Mouse (Mus musculus) 3134 (cell line): ENCODE results near the gene Krt18.
A peak's percentile ranks its signal among the peaks of the same experiment; 100 is the strongest.
"Not testable (repeated sequence)": the region's sequence is repeated elsewhere in the genome, so short reads cannot be mapped to it uniquely, and the experiment has no call there.

ENCODE experiments used
- DNase-seq: peaks from one replicate; pipeline ENCODE4 v3.0.0-alpha.2; 2011; ENCODE audit warnings: low spot score; ENCODE audit not compliant: insufficient read length; ENCODE audit errors: extremely low read depth

The Krt18 gene

GRCm38 (mm10) chr15:102028040-102028439 lies at the start of gene Krt18:
Krt18 (plus strand) TSS chr15:102028180.
- no peak for DNase-seq

- DNase-seq, result peak; percentile 63
Measured at GRCm38 (mm10) chr15:101980849-101981248, 47.1 kb upstream of the Krt18 start.

GRCm38 (mm10) chr15:101983315-101983948 lies 44.5 kb upstream of the Krt18 start:
- no peak for DNase-seq

GRCm38 (mm10) chr15:101983949-101984601 lies 43.9 kb upstream of the Krt18 start:
- DNase-seq, result peak; percentile 87

GRCm38 (mm10) chr15:101984746-101985145 lies 43.2 kb upstream of the Krt18 start:
- DNase-seq, result no peak

- peak; percentile 64 for DNase-seq
Measured at GRCm38 (mm10) chr15:101988119-101988518, 39.9 kb upstream of the Krt18 start.

DNA sequence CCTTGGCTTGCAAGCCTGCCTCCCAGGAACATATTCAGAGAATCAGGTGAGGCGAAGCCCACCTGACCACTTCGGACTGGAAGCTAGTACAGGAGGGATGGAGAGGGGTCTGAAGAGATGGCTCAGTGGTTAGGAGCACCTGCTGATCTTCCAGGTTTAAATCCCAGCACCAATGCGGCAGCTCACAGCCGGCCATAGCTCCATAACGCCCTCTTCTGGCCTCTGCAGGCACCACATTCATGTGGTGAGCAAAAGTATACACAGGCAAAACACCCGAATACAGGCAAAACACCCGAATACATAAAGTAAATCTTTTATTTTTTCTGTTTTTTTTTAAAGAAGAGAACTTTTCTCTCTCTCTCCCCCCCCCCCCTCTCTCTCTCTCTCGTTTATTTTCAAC lies 39.3 kb upstream of the Krt18 start:
- no peak for DNase-seq

DNA sequence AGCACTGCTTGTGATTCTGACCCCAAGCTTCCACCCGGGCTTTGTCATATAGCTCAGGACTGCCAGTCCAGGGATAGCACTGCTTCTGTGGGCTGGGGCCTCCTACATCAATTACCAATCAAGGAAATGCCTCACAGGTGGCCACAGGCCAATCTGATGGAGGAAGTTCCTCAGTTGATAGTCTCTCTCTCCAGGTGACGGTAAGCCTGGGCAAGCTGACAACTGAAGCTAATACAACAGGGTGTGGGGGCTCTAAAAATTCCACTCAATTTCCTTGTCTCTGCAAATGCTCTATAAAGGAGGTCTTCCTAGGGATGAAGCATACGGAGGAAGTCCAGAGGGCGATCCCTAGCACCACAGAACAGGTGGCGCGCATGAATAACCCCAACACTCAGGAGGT lies 37.0 kb upstream of the Krt18 start:
- no peak for DNase-seq

DNA sequence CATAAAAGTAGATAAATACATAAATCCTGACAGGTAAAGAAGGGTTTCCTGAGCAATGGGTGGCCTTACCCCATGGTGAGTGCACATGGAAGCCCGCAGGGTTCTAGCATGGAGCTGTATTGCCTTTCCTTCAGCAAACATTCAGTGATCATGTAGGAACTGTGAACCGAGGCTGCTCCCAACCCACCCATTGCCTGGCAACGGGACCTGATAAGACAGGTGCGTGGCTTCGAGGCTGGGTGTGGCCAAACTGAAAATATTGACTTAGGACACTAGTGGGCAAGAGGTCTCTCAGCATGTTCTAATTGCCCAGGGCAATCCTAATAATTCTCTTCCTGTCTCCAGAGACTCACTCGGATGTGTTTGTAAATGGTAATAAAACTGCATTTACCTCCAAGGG lies 33.6 kb upstream of the Krt18 start:
- no peak for DNase-seq

- DNase-seq, result no peak
Measured at GRCm38 (mm10) chr15:101995484-101996236, 32.3 kb upstream of the Krt18 start.

DNA sequence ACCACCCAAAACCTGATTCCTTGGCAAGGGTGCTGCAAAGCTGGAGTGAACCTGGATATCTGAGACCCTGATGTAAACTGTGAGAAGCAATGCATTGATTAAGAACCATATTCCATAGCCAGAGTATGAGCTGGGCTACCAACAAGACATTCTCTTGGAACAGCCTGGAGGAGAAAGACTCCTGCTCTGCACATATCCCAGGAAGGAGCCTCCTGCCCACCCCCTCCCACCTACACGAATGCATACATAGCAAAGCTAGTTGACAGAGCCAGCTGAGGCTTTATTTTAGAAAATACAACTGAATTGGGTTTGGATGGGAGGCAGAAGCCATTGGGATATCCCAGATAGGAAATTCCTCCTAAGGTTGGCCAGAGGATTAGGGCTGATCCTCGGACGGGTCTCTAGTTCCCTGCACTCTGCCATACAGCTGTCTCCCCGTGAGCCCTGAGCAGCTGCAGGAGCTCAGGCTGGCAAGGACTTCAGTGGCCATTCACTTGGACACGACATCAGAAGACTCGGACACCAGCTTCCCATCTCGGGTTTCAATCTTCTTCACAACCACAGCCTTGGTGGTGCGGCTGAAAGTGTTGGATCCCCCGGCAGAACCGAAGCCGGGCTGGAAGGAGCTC lies 31.4 kb upstream of the Krt18 start:
- not testable (repeated sequence) for DNase-seq

GRCm38 (mm10) chr15:101999156-101999555 lies 28.8 kb upstream of the Krt18 start:
- no peak for DNase-seq

DNA sequence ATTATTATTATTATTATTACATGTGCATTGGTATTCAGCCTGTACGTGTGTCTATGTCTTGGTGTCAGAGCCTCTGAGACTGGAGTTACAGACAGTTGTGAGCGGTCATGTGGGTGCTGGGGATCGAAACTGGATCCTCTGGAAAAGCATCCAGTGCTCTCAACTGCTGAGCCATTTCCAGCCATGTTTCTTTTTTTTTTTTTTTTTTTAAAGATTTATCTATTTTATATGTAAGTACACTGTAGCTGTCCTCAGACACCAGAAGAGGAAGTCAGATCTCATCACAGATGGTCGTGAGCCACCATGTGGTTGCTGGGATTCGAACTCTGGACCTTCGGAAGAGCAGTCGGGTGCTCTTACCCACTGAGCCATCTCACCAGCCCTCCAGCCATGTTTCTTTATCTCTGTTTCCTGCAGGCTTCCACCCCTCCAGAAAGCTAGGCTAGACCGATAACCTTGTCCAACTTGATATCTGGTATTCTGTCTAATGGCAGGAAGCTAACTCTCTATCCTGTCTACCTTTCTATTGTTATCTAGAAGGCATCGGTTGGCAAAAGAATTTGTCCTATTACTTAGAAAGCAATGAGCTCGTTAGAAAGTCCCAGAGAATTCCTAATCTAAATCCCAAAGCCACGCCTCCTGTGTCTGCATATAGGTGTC lies 28.2 kb upstream of the Krt18 start:
- DNase-seq, result no peak

GRCm38 (mm10) chr15:102002646-102003488 lies 25.1 kb upstream of the Krt18 start:
- no peak for DNase-seq

- no peak for DNase-seq
Measured at GRCm38 (mm10) chr15:102003516-102003915, 24.5 kb upstream of the Krt18 start.

DNA sequence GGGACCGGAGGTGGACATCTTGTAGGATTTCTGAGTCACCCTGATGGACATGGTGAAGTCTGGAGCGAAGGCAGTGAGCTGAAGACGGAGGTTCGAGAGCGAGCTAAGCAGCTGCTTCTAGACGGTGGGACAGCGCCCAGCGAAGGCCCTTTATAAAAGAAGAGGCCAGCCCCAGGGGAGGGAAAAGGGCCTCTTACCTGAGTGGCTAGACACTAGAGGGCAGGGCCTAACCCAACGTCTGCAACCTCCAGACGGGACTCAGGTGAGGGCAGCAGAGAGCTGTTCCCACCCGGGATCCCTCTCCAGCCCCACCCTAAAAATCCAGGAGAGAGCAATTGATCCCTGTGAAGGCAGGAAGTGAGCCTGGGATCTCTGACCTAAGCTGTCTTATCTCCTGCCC lies 23.8 kb upstream of the Krt18 start, which contains the start of gene Krt8:
TSS of gene Krt8 (minus strand) at position 294 of the 400 bp plus-strand sequence.
- DNase-seq, result no peak

DNA sequence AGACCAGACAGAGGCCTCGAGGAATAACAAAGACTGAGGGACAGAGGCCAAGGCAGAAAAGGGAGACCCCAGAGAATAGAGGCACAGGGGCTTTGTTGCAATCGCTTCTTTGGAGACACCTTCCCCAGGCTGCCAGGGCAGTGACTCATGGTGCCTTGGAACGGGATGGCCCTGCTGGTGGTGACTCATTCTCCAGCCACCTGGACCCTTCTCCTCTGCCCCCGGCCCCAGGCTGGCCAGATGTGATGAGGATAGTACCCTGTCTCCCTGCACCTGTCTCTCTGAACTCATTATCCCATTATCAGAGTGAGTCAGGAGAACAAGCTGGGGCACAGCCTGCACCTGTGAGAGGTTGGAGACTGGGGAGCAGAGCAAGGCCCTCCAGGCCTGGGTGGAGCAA lies 22.7 kb upstream of the Krt18 start:
- DNase-seq, result peak; percentile 71

DNA sequence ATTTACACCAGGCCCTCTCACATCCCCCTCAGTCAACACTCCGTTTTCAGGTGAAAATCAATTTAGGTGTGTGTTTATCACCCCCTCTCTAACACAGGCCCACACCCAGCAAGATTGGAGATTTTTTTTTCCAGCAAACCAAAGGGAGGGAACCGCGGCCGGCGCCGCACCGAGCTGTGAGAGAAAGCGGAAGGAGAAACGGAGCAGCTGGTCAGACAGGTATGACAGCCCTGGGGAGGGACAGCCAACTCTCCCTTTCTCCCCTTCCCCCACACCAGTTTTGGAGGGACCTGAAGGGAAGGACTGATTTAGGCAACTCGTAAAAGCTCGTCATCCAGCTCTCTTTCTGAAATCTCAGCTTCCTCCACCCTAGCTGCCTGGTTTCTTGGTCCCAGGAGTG lies 21.7 kb upstream of the Krt18 start:
- no peak for DNase-seq

GRCm38 (mm10) chr15:102007097-102008069 lies 20.6 kb upstream of the Krt18 start:
- peak; percentile 68 for DNase-seq
